Mouse (Mus musculus) hindbrain, embryonic 11.5 days (tissue): Measurements from ENCODE around the gene B4galt2. TPM values are rescaled to one million over a fixed set of nuclear protein-coding genes. Genes with fewer than 3 reads are reported as not detected.
A peak's percentile ranks its signal among the peaks of the same experiment; 100 is the strongest.

Source experiments
- ATAC-seq: fragments of 200-750 bp; cut with Nextera tagmentation; 2 replicates; pipeline ENCODE4 v1.8.0; 2017; ENCODE audit warnings: mild to moderate bottlenecking, moderate TSS enrichment, moderate library complexity; ENCODE audit not compliant: low FRiP score
- DNase-seq: peaks from one replicate; pipeline ENCODE4 v3.0.0-alpha.2; 2015; ENCODE audit warnings: low spot score
- H3K27ac ChIP-seq: fragments of 300-500 bp; sonication (generic); 2 replicates; pipeline ENCODE4 v1.5.1; 2014; ENCODE audit warnings: mild to moderate bottlenecking, low read depth, low read length
- H3K27me3 ChIP-seq: fragments of 300-500 bp; sonication (generic); 2 replicates; pipeline ENCODE4 v1.6.1; 2014; ENCODE audit warnings: mild to moderate bottlenecking, low read length, moderate library complexity, mixed read lengths; ENCODE audit not compliant: control insufficient read depth, insufficient read depth
- H3K36me3 ChIP-seq: fragments of 300-500 bp; sonication (generic); 2 replicates; pipeline ENCODE4 v1.6.1; 2014; ENCODE audit warnings: mild to moderate bottlenecking, low read length, moderate library complexity, mixed read lengths; ENCODE audit not compliant: control insufficient read depth, insufficient read depth
- H3K4me1 ChIP-seq: fragments of 300-500 bp; sonication (generic); replicated peaks from 2 replicates; pipeline ENCODE4 v1.6.1; 2014; ENCODE audit warnings: low read length, mixed read lengths; ENCODE audit not compliant: control insufficient read depth, insufficient read depth
- H3K4me2 ChIP-seq: fragments of 300-500 bp; sonication (generic); replicated peaks from 2 replicates; pipeline ENCODE4 v1.6.1; 2014; ENCODE audit warnings: mild to moderate bottlenecking, low read depth, low read length
- H3K4me3 ChIP-seq: fragments of 300-500 bp; sonication (generic); 2 replicates; pipeline ENCODE4 v1.5.1; 2014; ENCODE audit warnings: low read depth, low read length
- H3K9ac ChIP-seq: fragments of 300-500 bp; sonication (generic); 2 replicates; pipeline ENCODE4 v1.6.1; 2014; ENCODE audit warnings: low read depth, low read length
- H3K9me3 ChIP-seq: fragments of 300-500 bp; sonication (generic); 2 replicates; pipeline ENCODE4 v1.6.1; 2016; ENCODE audit warnings: low read length; ENCODE audit not compliant: control insufficient read depth
- WGBS: fragments of 180-500 bp; shearing (Covaris S2); extraction: QIAGEN DNeasy Blood & Tissue Kit; methylation state at CpG from one replicate; pipeline ENCODE4 v1.1.7; 2014; 5-methylcytosine and 5-hydroxymethylcytosine counted together
- polyA plus RNA-seq: library from polyadenylated mRNA; unstranded; fragments of >200 nt; fragmentation: Nextera tagmentation; extraction: Ambion mirVana; gene quantifications from 2 replicates; pipeline ENCODE4 v1.2.1, GENCODE M21; 2014

Gene B4galt2
- polyA plus RNA-seq, 1 experiment from 2014 or later: 27.3 TPM

DNA sequence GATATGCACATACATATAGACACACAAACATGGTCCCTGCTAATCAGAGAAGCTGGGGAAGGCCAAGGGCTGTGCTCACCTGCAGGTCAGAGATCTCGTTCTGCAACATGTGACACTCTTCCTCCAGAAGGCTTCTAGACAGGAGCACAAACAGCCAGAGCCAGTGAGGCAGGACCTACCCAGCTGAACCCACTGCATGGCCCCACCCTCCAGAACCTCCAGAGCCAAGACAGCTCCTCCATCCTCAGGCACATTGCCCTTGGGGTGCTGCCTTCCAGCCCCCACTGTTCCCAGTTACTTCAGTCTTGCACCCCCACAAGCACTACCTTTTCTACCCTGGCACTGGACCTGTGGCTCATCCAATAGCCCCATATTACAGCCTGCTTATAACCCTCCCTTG, 12.8 kb downstream of the B4galt2 start:
- WGBS: 63% methylated on average over 1 of the region's 1 CpGs
- no peaks in the 10 kb centered on the region for H3K9me3 ChIP-seq
- H3K27ac ChIP-seq: no peak overlapping the region
- no peaks in the 10 kb centered on the region; the same call in none of the 2 replicates for H3K27me3 ChIP-seq
- H3K4me1 ChIP-seq: peaks cover 5% of the 10 kb centered on the region
- DNase-seq: no peak
- H3K9ac ChIP-seq: no peak overlapping the region
- no peak overlapping the region for H3K4me3 ChIP-seq
- no peaks in the 10 kb centered on the region for H3K36me3 ChIP-seq
- H3K4me2 ChIP-seq: no peak overlapping the region
- ATAC-seq: no peak

DNA sequence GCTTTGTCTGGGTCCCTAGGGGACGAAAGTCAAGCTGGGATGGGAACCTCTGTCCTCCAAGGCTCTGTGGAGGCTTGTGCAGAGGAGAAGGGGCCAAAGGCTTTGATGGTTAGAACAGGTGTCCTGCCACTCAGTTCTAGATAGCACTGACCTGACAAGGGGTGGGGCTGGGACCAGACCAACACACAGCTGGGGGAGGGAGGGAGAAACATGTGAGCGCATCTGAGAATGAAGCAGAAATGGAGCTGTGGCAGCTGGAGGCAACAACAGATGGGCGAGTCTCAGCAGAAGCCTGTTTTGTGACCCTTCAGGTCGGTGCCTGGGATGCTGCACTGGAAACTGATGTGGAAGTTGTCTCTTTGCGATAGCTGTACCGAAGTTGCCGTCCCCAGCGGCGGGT, 14.0 kb downstream of the B4galt2 start:
- ATAC-seq (peak; percentile 34; the same call in 1 of the 2 replicates), DNase-seq (no peak)
- Histone ChIP-seq H3K27ac (no peak overlapping the region), H3K4me2 (no peak overlapping the region), H3K4me3 (no peak overlapping the region), H3K4me1 (peaks cover 5% of the 10 kb centered on the region), H3K36me3 (no peaks in the 10 kb centered on the region), H3K9ac (no peak overlapping the region), H3K27me3 (no peaks in the 10 kb centered on the region; the same call in none of the 2 replicates), H3K9me3 (no peaks in the 10 kb centered on the region)
- 73% methylated on average over 9 of the region's 9 CpGs for WGBS

- Histone ChIP-seq H3K9ac (0 out of 2 replicates have a peak overlapping the region, but pooled peaks have one; percentile 4), H3K4me3 (no peak overlapping the region), H3K27ac (no peak overlapping the region), H3K4me1 (peaks cover 5% of the 10 kb centered on the region), H3K9me3 (no peaks in the 10 kb centered on the region), H3K36me3 (no peaks in the 10 kb centered on the region), H3K4me2 (no peak overlapping the region), H3K27me3 (no peaks in the 10 kb centered on the region; the same call in none of the 2 replicates)
- 18% methylated on average over 24 of the region's 24 CpGs for WGBS
- peak; percentile 31; the same call in 1 of the 2 replicates for ATAC-seq
- DNase-seq: peak; percentile 84
Measured at GRCm38 (mm10) chr4:117867823-117868222, 15.5 kb downstream of the B4galt2 start.

- no peak for DNase-seq
- no peaks in the 10 kb centered on the region for H3K4me1 ChIP-seq
- WGBS: 79% methylated on average over 6 of the region's 6 CpGs
Measured at GRCm38 (mm10) chr4:117867000-117867399, 16.3 kb downstream of the B4galt2 start.

DNA sequence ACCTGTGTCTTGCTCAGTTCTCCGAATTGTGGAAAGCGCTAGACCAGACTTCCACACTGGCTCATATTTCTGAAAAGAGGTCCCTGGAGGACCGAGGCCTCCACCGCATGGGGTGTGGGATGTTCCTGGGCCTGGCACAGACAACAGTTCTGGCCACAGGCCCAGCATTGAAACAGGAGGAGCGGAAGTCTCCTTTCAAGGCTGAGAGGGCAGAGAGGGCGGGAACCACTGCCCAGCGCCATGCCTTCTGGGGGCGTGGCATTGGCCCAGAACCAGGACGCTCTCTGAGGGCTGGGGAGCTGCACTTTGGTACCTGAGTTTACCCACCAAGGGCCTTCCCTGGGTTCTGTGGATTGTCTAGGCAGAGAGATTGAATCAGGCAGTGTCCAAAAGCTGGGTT, 17.2 kb downstream of the B4galt2 start:
- H3K4me1 ChIP-seq: no peaks in the 10 kb centered on the region
- no peak overlapping the region for H3K9ac ChIP-seq
- ATAC-seq: no peak
- no peak for DNase-seq
- H3K9me3 ChIP-seq: no peaks in the 10 kb centered on the region
- no peak overlapping the region for H3K4me3 ChIP-seq
- no peak overlapping the region for H3K27ac ChIP-seq
- no peak overlapping the region for H3K4me2 ChIP-seq
- 54% methylated on average over 9 of the region's 9 CpGs for WGBS
- H3K27me3 ChIP-seq: no peaks in the 10 kb centered on the region; the same call in none of the 2 replicates
- no peaks in the 10 kb centered on the region for H3K36me3 ChIP-seq

More at GRCm38 (mm10) chr4:117867000-117867399, 16.3 kb downstream of the B4galt2 start:
- H3K27ac ChIP-seq: no peak overlapping the region
- ATAC-seq: no peak
- no peaks in the 10 kb centered on the region for H3K36me3 ChIP-seq
- no peaks in the 10 kb centered on the region for H3K9me3 ChIP-seq
- H3K27me3 ChIP-seq: no peaks in the 10 kb centered on the region; the same call in none of the 2 replicates
- no peak overlapping the region for H3K4me3 ChIP-seq
- H3K4me2 ChIP-seq: no peak overlapping the region
- H3K9ac ChIP-seq: no peak overlapping the region

DNA sequence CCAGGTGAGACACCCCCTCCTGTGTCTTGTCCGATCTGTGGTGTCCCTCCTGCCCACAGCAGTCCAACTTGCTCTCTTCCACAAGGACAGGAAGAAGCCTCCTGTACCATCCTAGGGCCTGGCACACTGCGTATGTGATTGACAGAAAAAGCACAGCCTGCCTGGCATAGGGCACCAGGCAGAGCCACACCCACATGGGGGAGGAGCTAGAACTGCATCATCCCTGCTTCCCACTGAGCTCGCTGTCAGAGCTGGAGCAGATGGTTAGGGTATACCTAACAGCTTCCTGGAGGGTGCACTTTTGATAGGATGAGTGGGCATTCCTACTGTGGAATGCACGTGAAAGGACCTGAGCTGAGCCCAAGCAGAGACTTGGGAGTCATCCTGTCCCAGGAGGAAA, 20.5 kb downstream of the B4galt2 start:
- H3K4me1 ChIP-seq: no peaks in the 10 kb centered on the region
- H3K27ac ChIP-seq: no peak overlapping the region
- no peak for DNase-seq
- H3K4me2 ChIP-seq: no peak overlapping the region
- H3K9me3 ChIP-seq: no peaks in the 10 kb centered on the region
- no peaks in the 10 kb centered on the region; the same call in 1 of the 2 replicates for H3K27me3 ChIP-seq
- peak; percentile 51; the same call in 1 of the 2 replicates for ATAC-seq
- 38% methylated on average over 4 of the region's 4 CpGs for WGBS
- H3K4me3 ChIP-seq: no peak overlapping the region
- no peak overlapping the region for H3K9ac ChIP-seq
- no peaks in the 10 kb centered on the region for H3K36me3 ChIP-seq

- Histone ChIP-seq H3K4me3 (no peak overlapping the region), H3K9ac (no peak overlapping the region), H3K4me1 (no peaks in the 10 kb centered on the region), H3K36me3 (no peaks in the 10 kb centered on the region), H3K9me3 (no peaks in the 10 kb centered on the region), H3K4me2 (no peak overlapping the region), H3K27ac (no peak overlapping the region), H3K27me3 (no peaks in the 10 kb centered on the region; the same call in 1 of the 2 replicates)
- DNase-seq: no peak
- no peak for ATAC-seq
- WGBS: 90% methylated on average over 9 of the region's 9 CpGs
Measured at GRCm38 (mm10) chr4:117860570-117860969, 22.7 kb downstream of the B4galt2 start.

GRCm38 (mm10) chr4:117858794-117859193, 24.5 kb downstream of the B4galt2 start:
- Histone ChIP-seq H3K27ac (no peak overlapping the region), H3K4me2 (no peak overlapping the region), H3K4me1 (no peaks in the 10 kb centered on the region), H3K9me3 (no peaks in the 10 kb centered on the region), H3K36me3 (no peaks in the 10 kb centered on the region), H3K9ac (no peak overlapping the region), H3K27me3 (no peaks in the 10 kb centered on the region), H3K4me3 (no peak overlapping the region)
- ATAC-seq (0 out of 2 replicates have a peak, but pooled peaks have one; percentile 28), DNase-seq (peak; percentile 46)
- 60% methylated on average over 3 of the region's 3 CpGs for WGBS

DNA sequence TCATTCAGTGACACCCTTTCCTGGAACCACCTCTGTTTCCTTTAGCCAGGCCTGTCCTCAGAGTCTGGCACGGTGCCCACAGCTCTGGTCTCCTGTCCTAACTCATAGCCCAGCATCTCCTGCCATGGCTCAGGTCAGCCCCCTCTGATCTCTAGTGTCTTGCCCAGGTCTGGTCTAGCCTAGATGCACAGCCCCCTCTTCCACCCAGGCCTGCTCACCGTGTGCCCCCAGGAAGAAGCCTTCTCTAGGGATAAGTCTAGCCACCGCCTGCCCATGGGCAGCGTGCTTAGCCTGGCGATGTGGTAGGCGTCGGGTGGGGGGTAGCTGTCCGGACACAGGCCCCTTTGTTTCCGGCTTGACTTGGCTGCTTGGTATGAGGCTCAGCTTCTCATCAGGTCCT, 28.1 kb downstream of the B4galt2 start:
- Histone ChIP-seq H3K27ac (no peak overlapping the region), H3K4me3 (no peak overlapping the region), H3K9ac (no peak overlapping the region), H3K36me3 (no peaks in the 10 kb centered on the region), H3K9me3 (no peaks in the 10 kb centered on the region), H3K27me3 (no peaks in the 10 kb centered on the region), H3K4me1 (0 out of 2 replicates have a peak, but pooled peaks cover under 1% of the 10 kb centered on the region), H3K4me2 (no peak overlapping the region)
- ATAC-seq: no peak
- no peak for DNase-seq
- 75% methylated on average over 9 of the region's 9 CpGs for WGBS
